24 mouse cellular contexts compared by ENCODE assay signal in the genomic region with DNA sequence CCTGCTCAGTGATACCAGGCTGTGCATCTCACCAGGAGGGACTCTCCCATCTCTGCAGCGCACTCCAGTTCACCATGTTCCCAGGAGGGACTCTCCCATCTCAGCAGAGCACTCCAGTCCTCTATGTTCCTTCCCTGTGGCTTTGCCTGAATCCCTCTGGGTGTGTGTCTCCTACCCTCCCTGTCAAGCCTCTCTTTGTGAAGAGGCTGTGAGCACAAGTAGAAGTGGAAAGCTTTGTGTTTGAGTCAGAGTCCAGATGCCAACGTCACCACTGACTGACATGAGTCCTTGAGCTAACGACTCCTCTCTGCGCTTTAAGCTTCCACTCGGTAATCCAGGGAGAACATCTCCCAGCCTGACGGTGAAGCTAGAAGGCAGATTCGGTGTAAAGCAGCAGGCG.
DNase-seq lines count a peak whose midpoint lies in the region; ATAC-seq and TF ChIP-seq lines count a peak whose summit lies in the region.
"Had no signal": no experiment of that assay in that cellular context is flagged by ENCODE, and none has a peak within 500 bp of the region (broad histone marks: within the 10 kb centered on the region; RNA-seq: fewer than 3 reads in every experiment).

No protein-coding gene starts in this region.

- no peak overlapping the region for H3K27ac ChIP-seq in forebrain, embryonic 11.5 days (ENCODE audit: low read depth, low read length)
- H3K27ac ChIP-seq in forebrain, postnatal 0 days (ENCODE audit: low read depth, low read length): no peak overlapping the region
- H3K27ac ChIP-seq: embryonic facial prominence, embryonic 13.5 days; embryonic facial prominence, embryonic 15.5 days; forebrain, embryonic 10.5 days; forebrain, embryonic 13.5 days; forebrain, embryonic 15.5 days had no signal

- no peak overlapping the region for H3K4me3 ChIP-seq in forebrain, embryonic 11.5 days (ENCODE audit: low read depth, low read length)
- H3K4me3 ChIP-seq in forebrain, postnatal 0 days (ENCODE audit: low read depth, low read length): no peak overlapping the region
- no peak overlapping the region for H3K4me3 ChIP-seq in lung, adult 2 months (replicated peaks; ENCODE audit: extremely low read depth, low read depth, low read length)
- H3K4me3 ChIP-seq: embryonic facial prominence, embryonic 13.5 days; embryonic facial prominence, embryonic 15.5 days; erythroblast, embryonic 14.5 days; forebrain, embryonic 10.5 days; forebrain, embryonic 13.5 days; forebrain, embryonic 15.5 days had no signal

- no peak for TF ChIP-seq POLR2A in lung, adult 2 months (IDR thresholded peaks at IDR 0.05; ENCODE audit: borderline replicate concordance, extremely low read depth, low read depth, low read length)

- no peak overlapping the region for H3K4me2 ChIP-seq in forebrain, embryonic 11.5 days (ENCODE audit: low read depth, low read length, severe bottlenecking)
- H3K4me2 ChIP-seq in forebrain, postnatal 0 days (ENCODE audit: low read depth): no peak overlapping the region
- H3K4me2 ChIP-seq: embryonic facial prominence, embryonic 13.5 days; embryonic facial prominence, embryonic 15.5 days; forebrain, embryonic 13.5 days; forebrain, embryonic 15.5 days had no signal

- H3K9me3 ChIP-seq in forebrain, embryonic 11.5 days (ENCODE audit: control insufficient read depth, low read length): no peaks in the 10 kb centered on the region
- H3K9me3 ChIP-seq in forebrain, postnatal 0 days (ENCODE audit: low read length): no peaks in the 10 kb centered on the region
- H3K9me3 ChIP-seq: embryonic facial prominence, embryonic 13.5 days; embryonic facial prominence, embryonic 15.5 days; forebrain, embryonic 10.5 days; forebrain, embryonic 13.5 days; forebrain, embryonic 15.5 days had no signal

- 81% methylated on average over 8 of the region's 8 CpGs for WGBS in forebrain, embryonic 11.5 days
- WGBS in forebrain, postnatal 0 days: 79% methylated on average over 8 of the region's 8 CpGs
- 84% methylated on average over 8 of the region's 8 CpGs for whole genome bisulfite sequencing in lung, adult 2 months

- no peaks in the 10 kb centered on the region for H3K4me1 ChIP-seq in forebrain, embryonic 11.5 days (replicated peaks; ENCODE audit: control insufficient read depth, insufficient read depth, low read length)
- H3K4me1 ChIP-seq in forebrain, postnatal 0 days (ENCODE audit: insufficient read depth): no peaks in the 10 kb centered on the region
- H3K4me1 ChIP-seq in lung, adult 2 months (ENCODE audit: control insufficient read depth, insufficient read depth, low read length): peaks cover 5% of the 10 kb centered on the region; the same call in 1 of the 2 replicates
- H3K4me1 ChIP-seq: embryonic facial prominence, embryonic 15.5 days had no signal

- H3K36me3 ChIP-seq in forebrain, embryonic 11.5 days (ENCODE audit: control insufficient read depth, insufficient read depth, low read length): no peaks in the 10 kb centered on the region
- H3K36me3 ChIP-seq in forebrain, postnatal 0 days (ENCODE audit: insufficient read depth): no peaks in the 10 kb centered on the region
- H3K36me3 ChIP-seq: embryonic facial prominence, embryonic 13.5 days; embryonic facial prominence, embryonic 15.5 days; forebrain, embryonic 10.5 days; forebrain, embryonic 15.5 days had no signal

- no peak overlapping the region for H3K9ac ChIP-seq in forebrain, embryonic 11.5 days (ENCODE audit: low read length)
- H3K9ac ChIP-seq in forebrain, postnatal 0 days: no peak overlapping the region
- H3K9ac ChIP-seq: embryonic facial prominence, embryonic 13.5 days; embryonic facial prominence, embryonic 15.5 days; forebrain, embryonic 13.5 days; forebrain, embryonic 15.5 days had no signal

- no peak for ATAC-seq in forebrain, embryonic 11.5 days (replicated peaks; ENCODE audit: low FRiP score)
- no peak for ATAC-seq in forebrain, postnatal 0 days
- ATAC-seq: CD4-positive, CD25-positive, alpha-beta regulatory T cell, adult 4 months; forebrain, embryonic 13.5 days; forebrain, embryonic 15.5 days had no signal

- TF ChIP-seq CTCF in forebrain, postnatal 0 days (IDR thresholded peaks at IDR 0.05; ENCODE audit: low read depth): no peak
- TF ChIP-seq CTCF in lung, adult 2 months (IDR thresholded peaks at IDR 0.05; ENCODE audit: insufficient read depth, low read length): no peak

- DNase-seq in adrenal gland, adult 2 months: peak; percentile 42
- DNase-seq in adrenal gland, postnatal 10 days: no peak
- peak; percentile 30 for DNase-seq in forebrain, embryonic 11.5 days (ENCODE audit: low spot score)
- no peak for DNase-seq in forebrain, postnatal 0 days
- peak; percentile 12 to 41 for DNase-seq in lung, adult 18-20 months
- no peak for DNase-seq in lung, adult 2 months
- peak; percentile 41 for DNase-seq in lung, postnatal 36 days
- no peak for DNase-seq in lung, postnatal 25 days (ENCODE audit: low spot score)
- DNase-seq: adrenal gland, adult 8-10 months; B cell, adult 2 months; cerebellum, adult 11 months; cerebellum, adult 18-20 months; cerebellum, adult 8-10 months; cerebellum, adult 9-11 months; cerebellum, postnatal 14 days; cerebellum, postnatal 36 days; embryo, embryonic 11 days had no signal

- H3K27me3 ChIP-seq in forebrain, embryonic 11.5 days (ENCODE audit: control insufficient read depth, insufficient read depth, low read length): no peaks in the 10 kb centered on the region
- H3K27me3 ChIP-seq in forebrain, postnatal 0 days (ENCODE audit: insufficient read depth, low read length): no peaks in the 10 kb centered on the region
- H3K27me3 ChIP-seq: embryonic facial prominence, embryonic 13.5 days; embryonic facial prominence, embryonic 15.5 days; forebrain, embryonic 13.5 days; forebrain, embryonic 15.5 days had no signal

Comparison
In these comparisons a context has a peak if more than half of its experiments do, and no peak if none do; other contexts are left out.
1. DNase-seq: peak in adrenal gland, adult 2 months (single experiment), forebrain, embryonic 11.5 days (single experiment), lung, adult 18-20 months (2 of 2) and lung, postnatal 36 days (single experiment); none in adrenal gland, postnatal 10 days (single experiment), forebrain, postnatal 0 days (single experiment), lung, adult 2 months (single experiment) and lung, postnatal 25 days (single experiment).